Comparison of ENCODE assay signal across 22 mouse cellular contexts in the genomic region with DNA sequence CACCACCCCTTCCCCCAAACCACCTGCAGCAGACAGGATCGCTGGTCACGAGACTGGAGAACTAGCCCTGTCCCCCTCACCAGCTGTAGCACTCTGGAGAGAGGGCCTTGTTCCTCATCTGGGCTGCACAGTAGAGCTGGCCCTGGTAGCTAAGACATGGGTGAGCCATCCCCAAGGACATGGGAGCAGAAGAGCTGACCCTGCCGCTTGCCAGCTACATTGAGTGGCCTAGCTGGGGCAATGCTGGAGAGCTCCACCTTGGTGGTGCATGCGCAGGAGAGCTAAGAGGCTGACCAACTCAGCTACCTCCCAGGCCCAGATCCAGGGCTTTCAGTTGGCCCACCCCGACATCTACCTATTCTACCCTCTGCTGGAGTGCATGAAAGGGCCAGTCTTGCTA.
DNase-seq lines count a peak whose midpoint lies in the region; ATAC-seq lines count a peak whose summit lies in the region.
"Had no signal": no experiment of that assay in that cellular context is flagged by ENCODE, and none has a peak within 500 bp of the region (broad histone marks: within the 10 kb centered on the region; RNA-seq: fewer than 3 reads in every experiment).

No protein-coding gene starts in this region.

- no peaks in the 10 kb centered on the region for H3K9me3 ChIP-seq in forebrain, embryonic 11.5 days (ENCODE audit: control insufficient read depth, low read length)
- H3K9me3 ChIP-seq in forebrain, embryonic 14.5 days (replicated peaks; ENCODE audit: control insufficient read depth, low read length), result no peaks in the 10 kb centered on the region
- H3K9me3 ChIP-seq: forebrain, embryonic 12.5 days; heart, embryonic 13.5 days; hindbrain, embryonic 12.5 days; hindbrain, embryonic 15.5 days had no signal

- H3K4me3 ChIP-seq in forebrain, embryonic 11.5 days (ENCODE audit: low read depth, low read length), result no peak overlapping the region
- no peak overlapping the region for H3K4me3 ChIP-seq in forebrain, embryonic 14.5 days (ENCODE audit: low read depth, low read length)
- H3K4me3 ChIP-seq: forebrain, embryonic 12.5 days; heart, embryonic 13.5 days; hindbrain, embryonic 12.5 days; hindbrain, embryonic 15.5 days had no signal

- H3K4me2 ChIP-seq in forebrain, embryonic 11.5 days (ENCODE audit: low read depth, low read length, severe bottlenecking), result no peak overlapping the region
- H3K4me2 ChIP-seq in forebrain, embryonic 14.5 days (ENCODE audit: low read length), result no peak overlapping the region
- H3K4me2 ChIP-seq: forebrain, embryonic 12.5 days; heart, embryonic 13.5 days; hindbrain, embryonic 12.5 days; hindbrain, embryonic 15.5 days had no signal

- no peak overlapping the region for H3K9ac ChIP-seq in forebrain, embryonic 11.5 days (ENCODE audit: low read length)
- H3K9ac ChIP-seq in forebrain, embryonic 14.5 days (ENCODE audit: low read length), result no peak overlapping the region
- H3K9ac ChIP-seq: forebrain, embryonic 12.5 days; heart, embryonic 13.5 days; hindbrain, embryonic 12.5 days; hindbrain, embryonic 15.5 days had no signal

- DNase-seq in heart, adult 11 months, result peak; percentile 87
- DNase-seq in heart, adult 8-10 months (ENCODE audit: low spot score), result no peak
- peak; percentile 81 for DNase-seq in adrenal gland, adult 2 months
- peak; percentile 52 for DNase-seq in adrenal gland, postnatal 10 days
- peak; percentile 57 to 83 for DNase-seq in adrenal gland, postnatal 36 days
- DNase-seq in forebrain, embryonic 11.5 days (ENCODE audit: low spot score), result no peak
- DNase-seq in forebrain, embryonic 14.5 days (ENCODE audit: low spot score), result no peak
- DNase-seq: B cell, adult 2 months; cerebellum, adult 11-12 months; cerebellum, adult 8-10 months; cerebellum, postnatal 10 days; gastrocnemius, postnatal 10 days; gastrocnemius, postnatal 36 days; kidney, adult 2 months had no signal

- ATAC-seq in forebrain, embryonic 11.5 days (replicated peaks; ENCODE audit: low FRiP score), result no peak
- no peak for ATAC-seq in forebrain, embryonic 14.5 days
- ATAC-seq: forebrain, embryonic 16.5 days; intestine, postnatal 0 days; Patski had no signal

- H3K27ac ChIP-seq in forebrain, embryonic 11.5 days (ENCODE audit: low read depth, low read length), result no peak overlapping the region
- H3K27ac ChIP-seq in forebrain, embryonic 14.5 days (ENCODE audit: low read depth, low read length), result no peak overlapping the region
- H3K27ac ChIP-seq: forebrain, embryonic 12.5 days; heart, embryonic 13.5 days; hindbrain, embryonic 12.5 days; hindbrain, embryonic 15.5 days had no signal

- 90% methylated on average over 5 of the region's 5 CpGs for WGBS in forebrain, embryonic 11.5 days
- 89% methylated on average over 5 of the region's 5 CpGs for WGBS in forebrain, embryonic 14.5 days

- no peaks in the 10 kb centered on the region for H3K4me1 ChIP-seq in forebrain, embryonic 11.5 days (replicated peaks; ENCODE audit: control insufficient read depth, insufficient read depth, low read length)
- H3K4me1 ChIP-seq in forebrain, embryonic 14.5 days (ENCODE audit: control insufficient read depth, insufficient read depth, low read length), result no peaks in the 10 kb centered on the region
- H3K4me1 ChIP-seq: forebrain, embryonic 12.5 days had no signal

- H3K27me3 ChIP-seq in forebrain, embryonic 11.5 days (ENCODE audit: control insufficient read depth, insufficient read depth, low read length), result no peaks in the 10 kb centered on the region
- H3K27me3 ChIP-seq in forebrain, embryonic 14.5 days (replicated peaks; ENCODE audit: control insufficient read depth, insufficient read depth, low read length), result no peaks in the 10 kb centered on the region
- H3K27me3 ChIP-seq: CH12.LX; forebrain, embryonic 12.5 days; heart, embryonic 13.5 days; hindbrain, embryonic 12.5 days; hindbrain, embryonic 15.5 days; Patski had no signal

- H3K36me3 ChIP-seq in forebrain, embryonic 11.5 days (ENCODE audit: control insufficient read depth, insufficient read depth, low read length), result no peaks in the 10 kb centered on the region
- H3K36me3 ChIP-seq in forebrain, embryonic 14.5 days (ENCODE audit: control insufficient read depth, insufficient read depth, low read length), result no peaks in the 10 kb centered on the region
- H3K36me3 ChIP-seq: forebrain, embryonic 12.5 days; hindbrain, embryonic 12.5 days; hindbrain, embryonic 15.5 days had no signal

Comparison
In these comparisons a context has a peak if more than half of its experiments do, and no peak if none do; other contexts are left out.
1. DNase-seq: peak in heart, adult 11 months (single experiment), adrenal gland, adult 2 months (single experiment), adrenal gland, postnatal 10 days (single experiment) and adrenal gland, postnatal 36 days (2 of 2); none in heart, adult 8-10 months (single experiment), forebrain, embryonic 11.5 days (single experiment) and forebrain, embryonic 14.5 days (single experiment).